Mouse (Mus musculus) heart, embryonic 12.5 days (tissue): ENCODE data around the gene Aifm2. TPM values are rescaled to one million over a fixed set of nuclear protein-coding genes. Genes with fewer than 3 reads are reported as not detected.

ENCODE experiments used
- ATAC-seq: fragments of 200-750 bp; cut with Nextera tagmentation; 2 replicates; pipeline ENCODE4 v1.8.0; 2017; ENCODE audit warnings: moderate TSS enrichment, moderate library complexity; ENCODE audit not compliant: insufficient number of reproducible peaks, low FRiP score
- H3K27ac ChIP-seq: fragments of 300-500 bp; sonication (generic); 2 replicates; pipeline ENCODE4 v1.5.1; 2016; ENCODE audit warnings: mild to moderate bottlenecking, moderate library complexity; ENCODE audit not compliant: poor library complexity, severe bottlenecking
- H3K27me3 ChIP-seq: fragments of 300-500 bp; sonication (generic); replicated peaks from 2 replicates; pipeline ENCODE4 v1.6.1; 2016; ENCODE audit warnings: mild to moderate bottlenecking, moderate library complexity
- H3K36me3 ChIP-seq: fragments of 300-500 bp; sonication (generic); 2 replicates; pipeline ENCODE4 v1.6.1; 2016; ENCODE audit warnings: mild to moderate bottlenecking, moderate library complexity
- H3K4me1 ChIP-seq: fragments of 300-500 bp; sonication (generic); replicated peaks from 2 replicates; pipeline ENCODE4 v1.6.1; 2016; ENCODE audit warnings: mild to moderate bottlenecking
- H3K4me2 ChIP-seq: fragments of 300-500 bp; sonication (generic); 2 replicates; pipeline ENCODE4 v1.6.1; 2016; ENCODE audit warnings: mild to moderate bottlenecking, moderate library complexity
- H3K4me3 ChIP-seq: fragments of 300-500 bp; sonication (generic); 2 replicates; pipeline ENCODE4 v1.5.1; 2016; ENCODE audit warnings: mild to moderate bottlenecking
- H3K9ac ChIP-seq: fragments of 300-500 bp; sonication (generic); 2 replicates; pipeline ENCODE4 v1.6.1; 2016; ENCODE audit warnings: mild to moderate bottlenecking, moderate library complexity
- H3K9me3 ChIP-seq: fragments of 300-500 bp; sonication (generic); replicated peaks from 2 replicates; pipeline ENCODE4 v1.6.1; 2016; ENCODE audit warnings: mild to moderate bottlenecking, moderate library complexity
- WGBS: fragments of 180-500 bp; shearing (Covaris S2); methylation state at CpG from one replicate; pipeline ENCODE4 v1.1.7; 2016; 5-methylcytosine and 5-hydroxymethylcytosine counted together
- polyA plus RNA-seq: library from polyadenylated mRNA; unstranded; fragments of >200 nt; fragmentation: Nextera tagmentation; extraction: Ambion mirVana; gene quantifications from 2 replicates; pipeline ENCODE4 v1.2.1, GENCODE M21; 2016

The Aifm2 gene
- polyA plus RNA-seq, 1 experiment from 2014 or later: 20.8 TPM

GRCm38 (mm10) chr10:61694870-61695670, 20.0 kb upstream of the Aifm2 start, which contains the start of gene Tysnd1:
Gene Tysnd1, plus strand, starts transcription at chr10:61695514.
- under 1% methylated on average over 42 of the region's 42 CpGs for WGBS
- Histone ChIP-seq H3K27me3 (no peaks in the 10 kb centered on the region), H3K4me1 (peaks cover 21% of the 10 kb centered on the region), H3K4me2 (peak within 1 kb of the TSS; percentile 100), H3K36me3 (peaks cover 57% of the 10 kb centered on the region), H3K4me3 (peak within 1 kb of the TSS; percentile 97), H3K9me3 (no peaks in the 10 kb centered on the region), H3K9ac (peak within 1 kb of the TSS; percentile 94), H3K27ac (no peak within 1 kb of the TSS)
- ATAC-seq: peak; percentile 97

- peaks cover 21% of the 10 kb centered on the region for H3K4me1 ChIP-seq
- H3K27ac ChIP-seq: no peak overlapping the region
- peak overlapping the region; percentile 94 for H3K9ac ChIP-seq
- peaks cover 52% of the 10 kb centered on the region for H3K36me3 ChIP-seq
- H3K4me2 ChIP-seq: peak overlapping the region; percentile 100
- peak overlapping the region; percentile 97 for H3K4me3 ChIP-seq
- under 1% methylated on average over 110 of the region's 111 CpGs for WGBS
- H3K27me3 ChIP-seq: no peaks in the 10 kb centered on the region
- ATAC-seq: no peak
- H3K9me3 ChIP-seq: no peaks in the 10 kb centered on the region
Observed at GRCm38 (mm10) chr10:61695703-61696559, 19.1 kb upstream of the Aifm2 start.

GRCm38 (mm10) chr10:61696560-61696823, 18.6 kb upstream of the Aifm2 start:
- Histone ChIP-seq H3K4me2 (peak overlapping the region; percentile 100), H3K27me3 (no peaks in the 10 kb centered on the region), H3K9ac (peak overlapping the region; percentile 94), H3K36me3 (peaks cover 52% of the 10 kb centered on the region), H3K4me3 (peak overlapping the region; percentile 97), H3K4me1 (peaks cover 21% of the 10 kb centered on the region), H3K9me3 (no peaks in the 10 kb centered on the region), H3K27ac (no peak overlapping the region)
- WGBS: 9% methylated on average over 19 of the region's 19 CpGs
- no peak for ATAC-seq

- Histone ChIP-seq H3K9me3 (no peaks in the 10 kb centered on the region), H3K27me3 (no peaks in the 10 kb centered on the region), H3K27ac (no peak overlapping the region), H3K36me3 (peaks cover 52% of the 10 kb centered on the region), H3K9ac (peak overlapping the region; percentile 94), H3K4me1 (peaks cover 21% of the 10 kb centered on the region), H3K4me3 (peak overlapping the region; percentile 97), H3K4me2 (peak overlapping the region; percentile 100)
- no peak for ATAC-seq
- WGBS: 93% methylated on average over 2 of the region's 2 CpGs
Observed at GRCm38 (mm10) chr10:61697028-61697427, 18.0 kb upstream of the Aifm2 start.

DNA sequence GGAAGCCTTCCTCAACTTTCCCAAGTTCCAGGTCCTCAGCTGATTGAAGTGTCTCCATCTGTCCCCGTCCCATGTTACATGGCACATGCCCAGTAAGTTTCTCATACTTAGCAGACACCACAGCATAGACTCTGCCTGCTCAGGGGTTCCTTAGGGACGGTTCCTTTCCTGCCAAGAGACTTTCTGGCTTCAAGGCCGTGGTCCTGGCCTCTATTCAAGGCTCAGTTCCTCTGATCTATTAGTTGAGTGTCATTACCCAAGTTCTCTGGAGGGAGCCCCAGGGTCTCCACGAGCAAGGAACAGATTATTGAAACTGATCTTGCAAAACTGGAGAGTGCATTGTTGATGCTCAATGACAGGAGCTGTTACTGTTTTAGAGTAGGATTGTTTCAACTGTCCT, 10.4 kb upstream of the Aifm2 start:
- no peaks in the 10 kb centered on the region for H3K27me3 ChIP-seq
- no peak overlapping the region for H3K9ac ChIP-seq
- no peak overlapping the region for H3K27ac ChIP-seq
- no peak overlapping the region for H3K4me2 ChIP-seq
- peaks cover 6% of the 10 kb centered on the region for H3K4me1 ChIP-seq
- peaks cover 41% of the 10 kb centered on the region for H3K36me3 ChIP-seq
- 84% methylated on average over 4 of the region's 4 CpGs for WGBS
- H3K9me3 ChIP-seq: no peaks in the 10 kb centered on the region
- no peak for ATAC-seq
- no peak overlapping the region for H3K4me3 ChIP-seq

GRCm38 (mm10) chr10:61706412-61707375, 8.4 kb upstream of the Aifm2 start:
- WGBS: 77% methylated on average over 6 of the region's 6 CpGs
- no peak overlapping the region for H3K4me3 ChIP-seq
- peaks cover 7% of the 10 kb centered on the region; the same call in 1 of the 2 replicates for H3K27me3 ChIP-seq
- no peaks in the 10 kb centered on the region for H3K9me3 ChIP-seq
- peaks cover 6% of the 10 kb centered on the region for H3K4me1 ChIP-seq
- no peak overlapping the region for H3K4me2 ChIP-seq
- H3K9ac ChIP-seq: no peak overlapping the region
- ATAC-seq: no peak
- no peak overlapping the region for H3K27ac ChIP-seq
- peaks cover 29% of the 10 kb centered on the region for H3K36me3 ChIP-seq

DNA sequence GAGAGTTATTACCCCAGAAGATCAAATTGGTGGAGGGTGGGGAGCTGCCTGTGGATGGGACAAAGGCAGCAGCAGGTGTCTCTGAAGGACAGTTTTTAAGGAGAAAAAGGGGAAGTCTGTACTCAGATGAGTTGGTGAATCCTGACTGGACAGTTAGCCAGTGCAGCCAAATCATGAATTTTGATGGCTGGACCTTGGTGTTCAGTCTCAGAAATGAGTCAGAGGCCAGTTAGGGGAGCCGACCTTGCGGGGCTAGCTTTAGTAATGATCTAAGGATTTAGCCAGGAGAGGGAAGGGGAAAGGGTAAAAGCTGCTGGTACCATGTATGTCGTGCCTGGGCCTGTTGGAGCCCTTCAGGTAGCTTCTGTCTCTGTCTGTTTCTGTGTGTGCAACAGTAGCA, 1.5 kb upstream of the Aifm2 start:
- no peaks in the 10 kb centered on the region for H3K9me3 ChIP-seq
- no peak overlapping the region for H3K27ac ChIP-seq
- H3K4me3 ChIP-seq: no peak overlapping the region
- no peak overlapping the region for H3K9ac ChIP-seq
- H3K27me3 ChIP-seq: peaks cover 7% of the 10 kb centered on the region; the same call in 1 of the 2 replicates
- H3K4me2 ChIP-seq: no peak overlapping the region
- no peaks in the 10 kb centered on the region for H3K36me3 ChIP-seq
- peaks cover 18% of the 10 kb centered on the region for H3K4me1 ChIP-seq
- ATAC-seq: no peak
- WGBS: 75% methylated on average over 3 of the region's 3 CpGs

- H3K4me3 ChIP-seq: no peak overlapping the region
- WGBS: 87% methylated on average over 4 of the region's 4 CpGs
- ATAC-seq: no peak
Observed at GRCm38 (mm10) chr10:61714146-61714545, 917 bp upstream of the Aifm2 start.

DNA sequence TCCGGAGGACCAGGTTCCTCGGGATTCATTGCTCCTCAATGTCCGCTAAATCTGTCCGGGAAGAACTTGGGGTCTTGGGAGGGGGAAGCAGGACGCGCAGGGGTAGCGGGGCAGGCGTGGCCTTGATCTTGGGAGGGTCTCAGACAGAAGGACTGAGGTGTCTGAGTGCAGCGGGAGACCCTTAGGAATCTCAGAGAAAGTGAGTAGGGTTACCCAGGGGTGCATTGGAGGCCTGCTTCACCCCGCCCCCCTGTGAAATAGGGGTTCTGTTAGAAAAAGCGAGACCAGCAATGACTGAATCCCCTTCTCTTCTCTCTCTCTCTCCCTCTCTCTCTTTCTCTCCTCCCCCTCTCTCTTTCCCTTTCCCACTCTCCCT, 387 bp downstream of the Aifm2 start:
- peak overlapping the region; percentile 88 for H3K4me3 ChIP-seq
- no peak overlapping the region for H3K27ac ChIP-seq
- H3K27me3 ChIP-seq: peaks cover 6% of the 10 kb centered on the region; the same call in 1 of the 2 replicates
- H3K36me3 ChIP-seq: no peaks in the 10 kb centered on the region
- peak overlapping the region; percentile 95 for H3K4me2 ChIP-seq
- ATAC-seq: peak; percentile 70; the same call in 1 of the 2 replicates
- H3K4me1 ChIP-seq: peaks cover 18% of the 10 kb centered on the region
- WGBS: 2% methylated on average over 11 of the region's 11 CpGs
- H3K9ac ChIP-seq: peak overlapping the region; percentile 84
- no peaks in the 10 kb centered on the region for H3K9me3 ChIP-seq

More at GRCm38 (mm10) chr10:61714146-61714545, 917 bp upstream of the Aifm2 start:
- Histone ChIP-seq H3K27me3 (peaks cover 7% of the 10 kb centered on the region; the same call in 1 of the 2 replicates), H3K27ac (no peak overlapping the region), H3K36me3 (no peaks in the 10 kb centered on the region), H3K4me2 (no peak overlapping the region), H3K4me1 (peaks cover 18% of the 10 kb centered on the region), H3K9me3 (no peaks in the 10 kb centered on the region), H3K9ac (no peak overlapping the region)

GRCm38 (mm10) chr10:61715996-61716864, 1.2 kb downstream of the Aifm2 start:
- Histone ChIP-seq H3K27ac (no peak overlapping the region; the same call in 1 of the 2 replicates), H3K4me3 (peak overlapping the region; percentile 88), H3K9ac (peak overlapping the region; percentile 84), H3K4me2 (peak overlapping the region; percentile 95), H3K36me3 (no peaks in the 10 kb centered on the region), H3K27me3 (no peaks in the 10 kb centered on the region), H3K4me1 (peaks cover 18% of the 10 kb centered on the region), H3K9me3 (no peaks in the 10 kb centered on the region)
- ATAC-seq: 0 out of 2 replicates have a peak, but pooled peaks have one; percentile 19
- WGBS: 71% methylated on average over 7 of the region's 7 CpGs
